Mouse (Mus musculus) cerebellum, postnatal 4 days (tissue): ENCODE measurements around the gene Il1a.

Experiments used
- DNase-seq, 2 experiments: peaks; one replicate each; pipeline ENCODE4 v3.0.0; 2022; ENCODE audit warnings: low spot score in 2 of 2, mixed read lengths in 1 of 2

The Il1a gene

GRCm38 (mm10) chr2:129309836-129310235, at the start of gene Il1a:
Il1a (minus strand) TSS chr2:129309972.
- DNase-seq: no peak

- no peak for DNase-seq
Observed at GRCm38 (mm10) chr2:129338138-129338621, 28.4 kb upstream of the Il1a start.

GRCm38 (mm10) chr2:129333471-129333870, 23.7 kb upstream of the Il1a start:
- no peak for DNase-seq

- DNase-seq: no peak
Observed at GRCm38 (mm10) chr2:129330540-129330939, 20.8 kb upstream of the Il1a start.

- DNase-seq: no peak
Observed at GRCm38 (mm10) chr2:129330024-129330423, 20.3 kb upstream of the Il1a start.

- DNase-seq: no peak
Observed at GRCm38 (mm10) chr2:129328238-129328637, 18.5 kb upstream of the Il1a start.

- DNase-seq: no peak
Observed at GRCm38 (mm10) chr2:129324216-129324615, 14.4 kb upstream of the Il1a start.

- no peak for DNase-seq
Observed at GRCm38 (mm10) chr2:129322117-129322635, 12.4 kb upstream of the Il1a start.

GRCm38 (mm10) chr2:129320033-129320605, 10.3 kb upstream of the Il1a start:
- DNase-seq: no peak

GRCm38 (mm10) chr2:129315831-129316230, 6.1 kb upstream of the Il1a start:
- DNase-seq: no peak

- DNase-seq: no peak
Observed at GRCm38 (mm10) chr2:129314880-129315279, 5.1 kb upstream of the Il1a start.

- DNase-seq: no peak
Observed at GRCm38 (mm10) chr2:129313934-129314333, 4.2 kb upstream of the Il1a start.

GRCm38 (mm10) chr2:129306020-129306419, 3.8 kb downstream of the Il1a start:
- no peak for DNase-seq

- DNase-seq: no peak
Observed at GRCm38 (mm10) chr2:129297589-129297982, 12.2 kb downstream of the Il1a start.

GRCm38 (mm10) chr2:129296671-129297588, 12.8 kb downstream of the Il1a start, which contains the start of gene Ckap2l:
Ckap2l (minus strand) TSS chr2:129297212.
- peak; percentile 96 to 98 for DNase-seq

GRCm38 (mm10) chr2:129296086-129296485, 13.7 kb downstream of the Il1a start:
- no peak for DNase-seq

- no peak for DNase-seq
Observed at GRCm38 (mm10) chr2:129295075-129295474, 14.7 kb downstream of the Il1a start.

GRCm38 (mm10) chr2:129273823-129274222, 35.9 kb downstream of the Il1a start:
- DNase-seq: no peak

GRCm38 (mm10) chr2:129270621-129271020, 39.2 kb downstream of the Il1a start:
- DNase-seq: no peak

- no peak for DNase-seq
Observed at GRCm38 (mm10) chr2:129269986-129270385, 39.8 kb downstream of the Il1a start.

- DNase-seq: no peak
Observed at GRCm38 (mm10) chr2:129269161-129269643, 40.6 kb downstream of the Il1a start.

GRCm38 (mm10) chr2:129267738-129268137, 42.0 kb downstream of the Il1a start:
- no peak for DNase-seq
